Mouse (Mus musculus): ENCODE results near the gene Snx4.

Snx4 gene

DNA sequence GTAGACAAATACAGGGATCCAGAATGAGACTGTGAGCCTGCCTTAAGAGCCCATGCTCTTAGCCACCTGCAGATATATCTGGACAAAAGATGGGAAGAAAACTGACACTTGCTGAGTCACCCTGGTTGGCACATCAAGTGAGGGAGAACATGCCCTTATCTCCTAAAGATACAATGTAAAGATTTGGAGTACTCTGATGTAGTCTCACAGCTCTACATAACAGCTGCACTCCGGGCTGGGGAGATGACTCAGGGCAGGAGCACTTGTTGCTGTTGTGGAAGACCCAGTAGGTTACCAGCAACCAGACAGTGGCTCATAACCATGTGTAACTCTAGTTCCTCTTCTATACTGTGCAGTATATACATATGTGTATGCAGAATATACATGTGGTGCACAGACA, 31.8 kb downstream of the Snx4 start:
- DNase-seq, result no peak

DNA sequence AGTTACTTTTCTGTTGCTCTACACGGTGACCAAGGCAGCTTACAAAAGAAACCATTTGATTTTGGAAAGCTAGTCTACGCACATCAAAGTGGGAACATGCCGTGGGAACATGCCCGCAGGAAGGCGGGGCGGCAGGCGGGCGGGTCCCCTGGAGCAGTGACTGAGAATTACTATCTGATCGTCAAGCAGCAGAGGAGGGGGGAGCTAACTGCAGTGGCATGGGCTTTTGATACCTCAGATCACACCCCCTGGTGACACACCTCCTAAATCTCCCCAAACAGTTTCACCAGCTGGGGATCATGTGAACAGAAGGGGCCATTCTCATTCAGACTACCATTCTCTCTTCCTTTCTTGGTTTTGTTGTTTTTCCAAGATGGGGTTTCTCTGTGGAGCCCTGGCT, 37.3 kb downstream of the Snx4 start:
- no peak for DNase-seq

DNA sequence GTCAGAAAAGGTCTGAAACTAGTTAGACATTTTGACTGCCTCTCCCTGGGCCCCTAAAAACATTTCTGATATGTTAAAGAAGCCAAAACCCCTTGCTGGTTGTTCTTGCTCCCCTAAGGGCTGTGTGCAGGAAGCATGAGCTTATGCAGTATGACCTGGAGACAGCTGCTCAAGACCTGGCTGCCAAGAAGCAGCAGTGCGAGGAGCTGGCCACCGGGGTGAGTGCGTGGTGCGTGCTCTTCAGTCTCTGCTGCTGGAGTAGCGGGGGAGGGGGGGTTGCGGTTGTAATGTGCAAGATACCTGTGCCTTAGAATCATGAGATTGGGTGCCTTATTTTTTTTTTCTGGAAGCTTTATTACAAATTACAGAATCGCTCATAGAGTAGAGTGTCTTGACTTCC, 38.7 kb downstream of the Snx4 start:
- no peak for DNase-seq

DNA sequence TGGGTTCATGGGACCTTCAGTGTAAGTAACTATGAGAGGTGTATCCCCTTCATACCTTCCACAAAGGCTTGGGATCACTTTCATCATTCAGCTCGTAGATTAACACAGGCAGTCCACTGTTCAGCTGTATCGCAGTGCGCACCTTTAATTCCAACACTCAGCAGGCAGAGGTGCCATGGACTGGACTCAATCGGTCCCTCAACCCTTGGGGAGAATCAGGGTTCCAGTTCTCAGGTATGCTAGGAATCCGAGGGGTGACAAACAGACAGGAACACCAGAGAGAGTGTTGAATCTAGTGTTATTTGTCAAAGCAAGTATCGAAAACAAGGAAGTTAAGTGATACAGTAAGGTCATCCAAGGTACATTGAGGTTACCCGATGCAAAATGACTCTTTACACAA, 41.0 kb downstream of the Snx4 start:
- no peak for DNase-seq

DNA sequence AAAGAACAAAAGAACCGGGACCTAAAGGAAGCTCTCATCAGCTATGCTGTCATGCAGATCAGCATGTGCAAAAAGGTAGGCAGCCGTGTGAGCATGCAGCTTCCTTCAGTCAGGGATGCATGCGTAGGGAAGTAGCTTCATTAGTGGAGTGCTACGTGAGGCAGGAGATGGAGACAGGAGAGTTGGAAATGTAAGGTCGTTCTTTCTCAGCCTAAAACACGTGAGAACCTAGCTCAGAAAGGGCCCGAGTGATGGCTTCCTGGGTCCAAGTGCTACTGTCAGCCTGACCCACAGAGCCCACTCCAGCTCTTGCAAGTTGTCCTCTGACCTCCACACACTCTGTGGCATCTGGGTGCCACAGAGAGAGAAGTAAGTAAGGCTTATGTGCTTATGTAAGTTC, 43.4 kb downstream of the Snx4 start:
- no peak for DNase-seq

DNA sequence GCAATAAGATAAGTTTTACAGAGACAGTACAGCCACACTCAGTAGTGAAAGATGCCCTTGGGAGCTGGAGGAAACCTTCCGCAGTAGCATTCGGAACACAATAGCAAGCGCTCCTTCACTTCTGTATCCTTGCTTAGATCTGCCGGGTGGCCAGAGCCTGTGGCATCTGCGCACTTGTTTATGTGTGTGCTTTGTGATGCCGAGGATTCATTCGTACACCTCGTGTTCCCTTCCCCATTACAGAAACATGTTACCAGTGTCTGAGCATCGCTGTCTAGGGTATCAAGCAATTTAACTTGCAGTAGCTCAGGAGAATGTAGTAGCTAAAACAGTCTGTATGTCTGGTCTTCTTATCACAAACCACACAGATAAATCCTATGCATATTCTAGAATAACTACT, 44.1 kb downstream of the Snx4 start:
- DNase-seq, result no peak

DNA sequence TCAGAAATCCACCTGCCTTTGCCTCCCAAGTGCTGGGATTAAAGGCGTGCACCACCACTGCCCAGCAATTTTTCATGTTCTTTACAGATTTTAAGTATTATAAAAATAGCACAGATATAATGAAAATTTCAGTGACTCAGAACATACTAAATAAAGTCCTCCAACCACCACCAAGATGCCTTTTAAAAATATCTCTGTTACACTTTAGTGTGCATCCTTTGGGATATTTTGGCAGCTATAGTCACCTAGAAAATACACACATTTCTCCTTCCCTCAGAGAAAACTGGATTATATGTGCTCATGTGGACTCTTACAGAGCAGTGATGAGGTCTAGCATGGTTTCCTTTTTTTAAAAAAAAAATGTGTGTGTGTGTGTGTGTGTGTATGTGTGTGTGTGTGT, 46.3 kb downstream of the Snx4 start:
- no peak for DNase-seq

DNA sequence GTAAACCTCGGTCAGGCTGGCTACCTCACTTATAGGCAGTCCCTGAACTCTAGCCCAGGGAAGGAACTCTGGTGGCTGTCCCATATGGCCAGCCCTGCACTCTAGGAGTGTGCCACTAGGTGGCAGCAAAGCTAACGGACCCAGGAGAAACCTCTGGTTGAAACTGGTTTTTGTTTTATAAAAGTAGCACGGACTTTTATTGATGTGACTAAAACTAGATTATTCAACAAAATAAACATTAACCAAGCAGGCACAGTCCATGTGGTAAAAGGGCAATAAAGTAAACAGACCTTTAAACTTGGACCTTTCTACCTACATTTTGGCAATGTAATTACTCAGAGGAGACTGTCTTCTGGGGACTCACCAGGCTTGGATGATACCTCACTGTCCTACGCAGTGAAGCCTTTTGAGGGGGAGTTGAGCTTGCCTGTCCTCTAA, 55.4 kb downstream of the Snx4 start:
- peak; percentile 83 for DNase-seq

DNA sequence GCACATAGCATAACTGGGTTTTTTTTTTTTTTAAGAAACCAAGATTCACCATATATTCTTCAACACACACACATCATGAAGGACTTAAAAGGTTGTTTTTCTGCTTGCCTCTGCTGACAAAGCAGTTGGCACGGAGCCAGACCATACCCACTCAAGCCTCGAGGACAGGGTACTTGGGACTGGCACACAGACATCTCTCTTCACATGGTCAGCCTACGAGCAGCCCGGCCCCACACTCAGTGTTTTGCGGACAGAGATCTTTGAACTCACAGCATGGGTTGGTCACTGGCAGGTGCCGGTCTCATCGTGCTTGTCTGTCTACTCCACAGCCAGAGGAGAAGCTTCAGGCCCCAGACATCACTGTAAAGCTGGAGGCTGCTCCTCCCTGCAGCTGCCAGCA, 56.5 kb downstream of the Snx4 start:
- DNase-seq, result no peak

DNA sequence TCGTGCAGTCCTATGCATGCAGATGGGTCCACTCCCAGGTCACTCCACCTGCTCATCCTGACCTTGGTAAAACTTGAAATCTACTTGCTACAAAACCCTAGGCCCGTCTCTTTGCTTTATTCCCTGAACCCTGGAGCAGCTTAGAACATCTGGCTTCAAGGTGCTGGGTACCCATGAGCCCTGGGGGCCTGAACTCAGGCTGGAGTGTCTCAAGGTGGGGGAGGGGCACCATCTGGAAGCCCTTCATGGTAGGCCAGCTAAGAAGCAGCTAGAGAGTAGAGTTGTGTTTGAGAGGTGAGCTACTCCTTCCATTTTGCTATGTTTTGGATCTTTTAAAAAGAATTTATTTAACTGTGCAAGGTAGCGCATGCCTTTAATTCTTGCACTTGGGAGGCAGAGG, 57.8 kb downstream of the Snx4 start:
- peak; percentile 47 for DNase-seq

DNA sequence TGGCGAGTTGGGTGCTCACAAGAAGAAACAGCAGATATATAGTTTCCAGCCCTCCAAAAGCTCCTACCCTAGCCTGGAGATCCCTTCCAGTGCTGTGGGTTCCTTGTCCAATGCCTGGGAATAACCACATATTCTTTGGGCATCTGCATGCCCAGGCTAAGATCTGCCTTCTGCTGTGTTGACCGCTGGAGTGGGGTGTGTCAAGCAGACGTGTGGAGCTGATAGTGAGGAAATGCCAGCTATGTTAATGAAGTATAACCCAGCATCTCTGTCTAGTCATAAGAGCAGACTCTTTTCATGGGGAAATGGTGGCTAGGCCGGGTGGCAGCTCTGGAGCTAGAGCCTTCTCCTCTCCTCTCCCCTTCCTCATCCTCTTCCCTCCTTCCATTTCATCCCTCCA, 64.4 kb downstream of the Snx4 start:
- DNase-seq, result no peak

DNA sequence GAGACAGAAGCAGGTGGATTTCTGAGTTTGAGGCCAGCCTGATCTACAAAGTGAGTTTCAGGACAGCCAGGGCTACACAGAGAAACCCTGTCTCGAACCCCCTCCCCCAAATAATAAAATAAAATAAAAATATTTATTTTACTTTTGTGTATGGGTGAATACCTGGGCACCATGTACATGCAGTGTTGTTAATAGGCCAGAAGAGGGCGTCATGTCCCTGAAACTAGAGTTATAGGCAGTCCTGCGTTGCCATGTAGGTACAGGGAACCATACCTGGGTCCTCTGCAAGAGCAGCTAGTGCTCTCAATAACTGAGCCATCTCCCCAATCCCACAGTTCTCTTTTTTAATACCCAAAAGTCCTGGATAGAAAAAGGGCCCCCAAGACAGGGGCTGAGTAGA, 66.4 kb downstream of the Snx4 start:
- no peak for DNase-seq

DNA sequence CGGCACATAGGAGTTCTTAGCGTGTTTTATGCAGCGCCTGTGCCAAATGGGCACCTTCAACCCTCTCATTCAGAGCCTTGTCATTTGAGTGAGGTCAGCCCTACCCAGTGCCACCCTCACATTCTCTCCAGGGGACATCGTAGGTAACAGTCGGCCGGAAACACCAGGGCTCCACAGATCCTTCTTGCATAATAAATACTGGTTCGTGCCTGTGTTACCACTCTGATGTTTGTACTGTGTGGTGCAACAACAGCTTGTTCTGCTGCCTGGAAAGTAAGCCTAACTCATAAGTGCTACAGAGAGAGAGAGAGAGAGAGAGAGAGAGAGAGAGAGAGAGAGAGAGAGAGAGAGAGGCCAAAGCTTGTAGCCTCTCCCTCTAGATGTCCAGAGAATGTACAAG, 66.8 kb downstream of the Snx4 start:
- no peak for DNase-seq

DNA sequence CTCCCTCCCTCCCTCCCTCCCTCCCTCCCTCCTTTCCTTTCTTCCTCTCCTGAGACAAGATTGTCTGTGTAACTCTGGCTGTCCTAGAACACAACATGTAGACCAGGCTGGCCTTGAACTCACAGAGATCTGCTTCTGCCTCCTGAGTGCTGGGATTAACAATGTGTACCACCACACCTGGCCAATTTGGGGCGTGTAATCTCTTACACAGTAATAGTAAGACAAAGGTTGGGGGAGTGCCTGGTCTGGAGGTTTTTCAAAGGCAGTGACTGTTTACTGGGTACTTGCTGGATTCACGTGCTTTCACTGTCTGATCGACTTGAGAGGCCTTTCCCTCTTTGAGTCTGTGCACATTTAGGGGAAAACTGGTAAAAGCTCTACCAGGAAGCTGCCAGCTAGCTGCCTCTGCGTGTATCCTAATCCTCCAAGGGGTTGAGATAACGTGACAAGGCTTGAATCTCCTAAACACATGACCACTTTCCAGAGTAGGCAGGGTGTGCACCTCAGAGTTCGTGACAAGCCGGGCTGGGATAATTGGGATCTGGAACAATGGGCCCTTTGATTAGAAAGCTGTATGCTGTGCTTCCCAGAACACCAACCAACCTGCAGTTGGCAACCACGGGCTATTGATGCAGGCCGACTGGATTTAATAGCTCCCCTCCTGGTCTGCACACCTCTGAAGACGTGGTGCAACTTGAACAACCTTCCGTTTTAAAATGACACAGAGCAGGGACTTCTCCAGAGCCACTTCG, 74.6 kb downstream of the Snx4 start:
- peak; percentile 23 for DNase-seq

DNA sequence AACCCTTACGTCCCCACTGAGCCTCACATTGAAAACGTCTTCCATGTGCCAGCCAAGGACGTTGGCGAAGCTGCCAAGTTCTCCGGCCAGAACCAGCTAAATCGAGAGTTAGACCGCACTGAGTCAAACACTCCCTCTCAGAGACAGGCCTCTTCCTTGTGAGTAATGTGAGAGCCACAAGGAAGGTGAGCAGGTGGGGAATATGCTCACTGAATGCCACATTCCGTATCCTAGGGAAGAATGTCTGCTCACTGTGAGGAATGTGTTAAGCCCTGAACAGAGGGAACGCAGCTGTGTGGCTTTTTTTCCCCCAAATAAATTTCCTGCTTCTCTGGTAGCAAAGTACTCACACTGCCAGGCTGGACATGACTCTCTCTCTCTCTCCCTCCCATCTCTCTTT, 75.3 kb downstream of the Snx4 start:
- DNase-seq, result peak; percentile 17

DNA sequence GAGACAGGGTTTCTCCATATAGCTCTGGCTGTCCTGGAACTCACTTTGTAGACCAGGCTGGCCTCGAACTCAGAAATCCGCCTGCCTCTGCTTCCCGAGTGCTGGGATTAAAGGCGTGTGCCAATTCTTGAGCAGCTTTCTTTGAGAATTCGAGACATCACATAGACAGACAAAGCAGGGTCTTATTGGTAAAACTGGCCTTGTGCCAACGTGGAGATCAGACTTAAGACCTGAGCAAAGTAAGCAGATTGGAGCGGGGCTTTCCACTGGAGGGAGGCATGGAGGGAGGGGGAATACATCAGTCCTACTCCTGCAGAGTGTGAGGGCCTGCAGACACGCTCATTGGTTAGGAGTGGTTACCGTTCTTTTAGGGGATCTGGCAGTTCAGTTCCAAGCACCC, 75.9 kb downstream of the Snx4 start:
- DNase-seq, result no peak

DNA sequence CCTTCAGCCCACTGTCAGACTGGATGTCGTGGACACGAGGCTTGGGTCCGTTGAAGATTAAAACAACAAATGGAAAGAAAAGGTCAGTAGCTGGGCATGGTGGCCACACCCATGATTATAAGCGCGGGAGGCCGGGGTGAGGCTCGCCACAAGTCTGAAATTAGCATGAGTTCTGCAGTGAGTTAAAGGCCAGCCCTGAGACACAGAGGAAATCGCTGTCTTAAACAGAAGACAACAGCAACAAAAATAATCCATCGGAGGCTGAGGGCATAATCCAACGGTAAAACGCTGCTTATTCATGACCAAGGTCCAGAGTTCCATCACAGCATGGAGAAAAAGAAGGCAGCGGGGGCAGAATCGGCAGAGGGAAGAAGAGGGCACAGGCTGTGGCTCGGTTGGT, 81.8 kb downstream of the Snx4 start:
- no peak for DNase-seq

DNA sequence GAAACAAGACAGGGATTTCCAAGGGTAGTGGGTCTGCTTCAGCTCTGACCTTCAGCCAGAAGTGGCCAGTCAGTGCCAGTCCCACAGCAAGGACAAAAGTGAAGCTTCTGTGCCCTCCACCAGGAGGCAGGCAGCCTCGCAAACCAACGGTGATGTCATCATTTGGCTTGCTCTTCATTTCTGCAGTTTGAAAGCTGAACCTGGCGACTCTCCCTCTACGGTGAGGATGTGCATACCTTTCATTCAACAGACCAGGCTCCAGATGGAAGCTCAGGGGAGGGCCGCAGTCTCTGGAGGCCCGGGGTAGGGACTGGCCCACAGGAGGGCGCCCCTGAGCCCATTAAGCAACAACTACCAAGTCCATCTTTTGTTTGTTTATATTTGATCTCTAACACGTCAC, 85.9 kb downstream of the Snx4 start:
- DNase-seq, result peak; percentile 66

DNA sequence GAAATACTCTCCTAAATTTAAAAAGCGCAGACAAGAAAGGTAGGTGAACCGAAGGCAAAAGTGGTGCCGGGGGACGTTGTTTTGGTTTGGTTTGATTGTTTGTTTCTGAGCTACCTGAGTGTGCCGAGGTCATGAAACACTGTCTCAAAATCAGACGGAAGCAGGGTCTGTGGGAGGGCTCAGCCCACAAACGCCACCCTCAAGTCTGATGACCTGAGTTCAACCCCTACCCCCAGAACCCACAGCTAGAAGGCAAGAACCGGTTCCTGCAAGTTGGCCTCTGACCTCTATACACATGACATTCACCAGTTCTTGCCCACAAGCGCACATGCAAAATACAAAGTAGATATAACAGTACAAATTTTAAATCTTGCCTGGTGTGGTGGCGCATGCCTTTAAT, 86.4 kb downstream of the Snx4 start:
- no peak for DNase-seq

DNA sequence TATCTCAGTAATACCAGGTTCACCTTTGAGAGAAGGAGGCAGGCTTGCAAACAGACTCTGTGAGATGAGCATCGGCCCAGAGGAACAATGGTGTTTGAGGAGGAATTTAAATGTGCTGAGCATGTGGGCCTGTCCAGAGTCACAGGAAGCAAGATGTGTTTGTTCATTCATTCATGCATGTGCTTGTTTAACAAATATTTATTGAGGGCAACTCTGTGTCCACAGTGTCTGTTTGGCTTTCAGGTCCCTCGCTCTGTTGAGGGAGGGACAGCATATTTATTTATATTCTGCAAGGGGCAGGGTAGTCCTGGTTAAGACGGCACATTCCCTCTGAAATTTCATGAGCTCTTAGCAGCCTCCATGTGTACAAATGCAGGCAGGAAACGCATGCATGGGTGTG, 87.2 kb downstream of the Snx4 start:
- no peak for DNase-seq

DNA sequence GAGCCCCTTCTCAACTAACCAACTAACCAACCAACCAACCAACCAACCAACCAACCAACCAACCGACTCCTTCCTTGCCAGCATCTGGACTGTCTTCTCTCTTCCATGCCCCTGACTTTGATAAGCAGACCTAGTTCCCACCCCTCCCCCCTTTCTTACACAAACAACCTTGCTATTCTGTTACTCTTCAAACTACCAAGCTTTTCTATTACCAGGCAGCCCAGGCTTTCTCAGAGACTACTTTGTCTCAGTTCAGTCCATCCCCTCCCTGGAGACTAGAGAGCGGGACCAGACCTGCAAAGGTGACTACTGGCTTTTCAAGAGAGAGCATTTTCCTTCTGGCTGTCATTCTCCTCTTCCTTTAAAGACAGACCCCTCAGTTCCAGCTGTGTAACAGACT, 88.2 kb downstream of the Snx4 start:
- DNase-seq, result no peak

DNA sequence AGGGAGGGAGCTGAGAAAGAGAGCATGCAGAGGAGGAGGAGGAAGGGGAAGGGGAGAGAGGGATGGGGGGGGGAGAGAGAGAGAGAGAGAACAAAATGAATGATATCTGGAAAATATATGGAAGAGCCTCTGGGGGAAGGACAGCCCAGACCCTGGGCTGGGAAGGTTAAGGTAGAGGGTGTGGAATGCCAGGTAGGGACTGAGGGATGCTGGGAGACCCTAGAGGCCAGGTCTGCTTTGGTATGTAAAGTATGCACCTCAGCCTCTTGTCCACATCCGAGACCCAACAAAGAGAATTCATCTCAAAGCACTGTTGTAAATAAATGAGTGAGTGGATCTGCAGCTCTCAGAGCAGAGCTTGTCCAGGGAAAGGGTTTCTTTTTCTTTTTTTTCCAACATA, 91.1 kb downstream of the Snx4 start:
- DNase-seq, result no peak

DNA sequence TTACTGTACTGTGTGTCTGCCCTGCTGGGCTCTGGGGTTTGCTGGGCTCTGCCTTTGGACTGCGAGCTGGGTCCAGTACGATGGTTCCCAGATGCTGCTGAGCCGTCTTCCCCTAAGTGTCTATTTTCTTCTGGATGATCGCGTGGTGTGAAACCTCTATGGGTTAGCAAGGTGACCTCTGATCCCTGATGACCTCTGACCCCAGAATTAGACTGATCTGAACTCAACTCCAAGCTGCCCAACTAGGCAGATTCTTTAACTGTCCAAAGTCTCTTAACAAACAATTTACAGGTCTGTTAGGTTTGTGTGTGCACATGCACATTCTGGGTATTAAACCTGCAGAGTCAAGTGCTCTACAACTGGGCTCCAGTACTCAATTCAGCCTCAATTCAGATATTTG, 91.9 kb downstream of the Snx4 start:
- DNase-seq, result no peak

DNA sequence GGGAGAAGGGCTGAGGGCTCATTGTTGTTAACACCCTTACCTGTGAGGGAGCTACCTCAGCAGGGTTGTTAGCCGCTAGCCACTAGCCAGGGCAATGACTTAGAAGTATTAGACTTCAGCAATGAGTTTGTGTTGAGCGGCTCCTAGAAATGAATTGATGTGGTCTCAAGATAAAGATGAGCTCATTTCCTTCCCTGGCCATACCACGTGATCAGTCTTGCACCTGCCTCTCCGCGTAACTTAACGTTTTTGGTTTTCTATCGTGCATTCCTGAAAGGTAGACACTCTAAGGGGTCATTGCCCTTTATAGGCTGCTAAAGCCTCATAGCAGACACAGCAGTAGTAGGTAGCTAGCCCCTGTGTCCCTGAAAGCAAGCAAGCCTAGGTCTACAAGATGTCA, 92.4 kb downstream of the Snx4 start:
- no peak for DNase-seq

DNA sequence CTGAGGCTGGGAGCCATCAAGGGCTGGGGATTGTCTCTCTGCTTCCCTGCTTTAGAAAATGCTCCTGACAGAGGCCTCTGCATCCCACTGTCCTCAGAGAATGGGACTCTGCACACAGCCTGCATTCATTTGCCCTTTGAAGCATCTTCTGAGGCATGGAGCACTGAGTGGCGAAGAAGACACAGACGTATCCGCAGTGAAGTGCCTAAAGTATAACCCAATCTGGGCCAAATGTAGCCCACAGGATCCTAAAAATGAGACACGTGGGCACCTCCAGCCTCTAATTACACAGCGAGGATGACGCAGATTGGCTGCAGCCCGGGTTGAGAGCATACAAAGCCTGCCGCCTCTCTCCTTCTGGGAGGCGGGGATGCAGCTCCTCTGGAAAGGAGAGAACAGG, 93.1 kb downstream of the Snx4 start:
- DNase-seq, result no peak

DNA sequence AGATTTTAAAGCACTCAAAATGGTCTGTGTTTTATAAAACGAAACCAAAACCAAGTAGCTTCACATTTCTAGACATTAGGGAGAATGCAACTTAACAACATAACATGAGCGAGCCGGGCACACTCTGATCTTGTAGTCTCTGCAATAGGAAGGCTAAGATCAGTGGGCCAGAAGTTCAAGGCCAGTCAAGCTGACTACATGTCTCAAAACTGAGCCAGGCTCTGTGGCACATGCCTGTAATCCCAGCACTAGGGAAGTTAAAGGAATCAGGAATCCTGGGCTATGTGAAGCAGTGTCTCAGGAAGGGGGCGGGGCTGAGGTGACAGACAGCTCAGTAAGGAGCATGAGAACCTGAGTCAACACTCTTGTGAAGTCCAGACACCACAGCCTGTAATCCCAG, 93.6 kb downstream of the Snx4 start:
- no peak for DNase-seq
